Mouse (Mus musculus): ENCODE data around the gene Fam151a. TPM values are rescaled to one million over a fixed set of nuclear protein-coding genes. Genes with fewer than 3 reads are reported as not detected.
"Not testable (repeated sequence)": the region's sequence is repeated elsewhere in the genome, so short reads cannot be mapped to it uniquely, and the experiment has no call there.

Gene Fam151a
- polyA plus RNA-seq, 1 experiment from 2014 or later, result 0.23 TPM

DNA sequence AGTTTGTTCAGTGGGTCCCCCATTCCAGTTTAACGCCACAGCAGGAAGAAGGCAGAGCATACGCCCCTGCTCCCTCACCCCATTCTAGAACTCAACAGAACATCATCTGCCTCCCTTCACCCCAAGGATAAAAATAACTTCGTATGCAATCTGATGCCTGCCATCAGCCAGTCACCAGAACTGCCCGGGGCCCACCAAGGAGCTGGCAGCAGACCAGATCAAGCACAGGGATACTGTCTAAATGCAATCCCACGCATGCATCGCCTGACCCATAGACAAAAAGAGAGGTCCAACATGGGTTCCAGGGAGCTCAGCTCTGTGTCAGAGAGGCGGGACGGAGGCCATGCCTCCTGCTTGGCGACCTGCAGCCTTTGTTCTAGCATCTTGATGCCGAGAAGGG lies 49.4 kb downstream of the Fam151a start:
- H3K36me3 ChIP-seq, result no peaks in the 10 kb centered on the region
- H3K4me1 ChIP-seq, result peaks cover 73% of the 10 kb centered on the region
- H3K9me3 ChIP-seq, result no peaks in the 10 kb centered on the region
- no peak overlapping the region for H3K27ac ChIP-seq
- no peak for DNase-seq (ENCODE audit: low spot score)
- H3K4me3 ChIP-seq, result no peak overlapping the region
- 78% methylated on average over 10 of the region's 10 CpGs for WGBS
- H3K27me3 ChIP-seq (ENCODE audit: insufficient read depth, poor library complexity, severe bottlenecking), result no peaks in the 10 kb centered on the region

DNA sequence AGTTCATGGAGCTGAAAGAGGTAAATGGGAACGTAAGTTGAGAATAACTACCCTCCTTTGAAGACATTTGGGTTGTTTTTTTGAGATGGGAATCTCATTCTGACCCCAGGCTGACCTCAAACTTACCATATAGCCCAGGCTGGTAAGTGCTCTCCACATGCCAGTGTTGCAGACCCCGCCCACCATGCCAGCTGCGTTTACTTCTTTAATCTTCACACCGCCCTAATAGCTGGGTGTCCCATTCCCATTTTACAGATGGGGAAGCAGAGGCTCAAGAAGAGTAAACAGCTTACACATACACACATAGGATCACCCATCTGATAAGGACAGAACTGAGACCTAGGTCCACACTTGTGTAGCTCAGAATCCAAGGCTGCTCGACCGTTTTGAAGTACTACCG lies 51.1 kb downstream of the Fam151a start:
- Histone ChIP-seq H3K4me1 (peaks cover 72% of the 10 kb centered on the region), H3K27ac (0 out of 2 replicates have a peak overlapping the region, but pooled peaks have one; percentile 88)
- 84% methylated on average over 7 of the region's 7 CpGs for WGBS

DNA sequence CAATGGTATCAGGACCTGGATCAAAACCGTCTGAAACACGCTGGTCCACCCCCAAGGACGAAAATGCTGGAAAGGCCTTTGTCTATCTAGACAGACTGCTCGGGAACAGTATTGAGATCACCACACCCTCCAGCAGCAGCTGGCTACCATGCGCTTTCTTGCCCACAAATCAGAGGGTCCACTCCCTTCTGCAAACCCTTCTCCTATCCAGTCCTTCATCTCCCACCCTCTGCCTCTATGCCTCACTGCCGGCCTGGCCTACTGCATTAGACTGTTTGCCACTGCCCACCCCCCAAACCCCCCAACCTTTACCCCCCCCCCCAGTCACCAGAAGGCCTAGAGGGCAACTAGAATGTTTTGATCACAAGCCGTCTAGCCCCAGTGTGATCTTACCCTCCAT lies 51.7 kb downstream of the Fam151a start:
- 57% methylated on average over 7 of the region's 7 CpGs for WGBS
- H3K4me3 ChIP-seq, result no peak overlapping the region
- peaks cover 68% of the 10 kb centered on the region for H3K4me1 ChIP-seq
- H3K27ac ChIP-seq, result peak overlapping the region; percentile 88
- H3K9me3 ChIP-seq, result no peaks in the 10 kb centered on the region
- no peaks in the 10 kb centered on the region for H3K36me3 ChIP-seq
- no peak for DNase-seq (ENCODE audit: low spot score)
- no peaks in the 10 kb centered on the region for H3K27me3 ChIP-seq (ENCODE audit: insufficient read depth, poor library complexity, severe bottlenecking)

More for the DNA sequence above, 51.1 kb downstream of the Fam151a start:
- Histone ChIP-seq H3K36me3 (no peaks in the 10 kb centered on the region), H3K27me3 (ENCODE audit: insufficient read depth, poor library complexity, severe bottlenecking) (no peaks in the 10 kb centered on the region), H3K4me3 (no peak overlapping the region), H3K9me3 (no peaks in the 10 kb centered on the region)
- no peak for DNase-seq (ENCODE audit: low spot score)

DNA sequence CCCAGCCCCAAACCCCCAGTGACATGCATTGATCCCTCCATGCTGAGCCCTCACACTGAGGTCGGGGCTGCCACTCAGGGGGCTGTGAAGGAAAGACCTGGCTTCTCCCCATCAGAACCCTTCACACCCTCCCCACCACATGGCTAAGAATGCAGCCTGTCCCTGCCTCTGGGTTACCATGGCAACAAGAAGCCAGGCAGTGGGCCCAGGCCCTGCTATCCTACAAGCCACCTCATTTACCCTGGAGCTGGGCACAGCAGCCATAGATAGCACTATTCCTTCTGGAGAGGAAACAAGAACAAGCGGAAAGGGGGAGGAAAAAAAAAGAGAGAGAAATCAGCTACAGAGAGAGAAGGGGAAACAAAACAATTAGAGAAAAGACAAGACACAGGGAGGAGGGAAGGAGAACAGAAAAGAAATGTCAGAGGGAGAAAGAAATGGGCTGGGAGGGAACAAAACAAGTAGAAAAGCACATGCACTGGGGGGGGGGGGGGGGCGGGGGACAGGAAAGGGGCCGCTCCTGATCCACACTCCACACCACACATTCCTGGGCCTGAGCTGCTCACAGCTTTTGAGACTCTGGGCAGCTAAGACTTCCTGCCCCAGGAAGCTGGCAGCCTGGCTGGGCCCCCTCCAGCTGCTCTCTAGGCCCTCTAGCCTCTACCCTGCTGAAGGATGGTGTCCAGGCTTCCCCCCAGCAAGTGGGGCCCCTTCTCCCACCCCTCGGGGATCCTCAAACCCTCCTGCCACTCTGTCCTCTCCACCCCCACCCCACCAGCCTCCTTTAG lies 52.3 kb downstream of the Fam151a start:
- no peaks in the 10 kb centered on the region for H3K9me3 ChIP-seq
- H3K36me3 ChIP-seq, result no peaks in the 10 kb centered on the region
- no peak for DNase-seq (ENCODE audit: low spot score)
- no peak overlapping the region; the same call in 1 of the 2 replicates for H3K4me3 ChIP-seq
- WGBS, result 16% methylated on average over 5 of the region's 5 CpGs
- H3K27me3 ChIP-seq (ENCODE audit: insufficient read depth, poor library complexity, severe bottlenecking), result no peaks in the 10 kb centered on the region
- peak overlapping the region; percentile 88 for H3K27ac ChIP-seq
- peaks cover 69% of the 10 kb centered on the region for H3K4me1 ChIP-seq

DNA sequence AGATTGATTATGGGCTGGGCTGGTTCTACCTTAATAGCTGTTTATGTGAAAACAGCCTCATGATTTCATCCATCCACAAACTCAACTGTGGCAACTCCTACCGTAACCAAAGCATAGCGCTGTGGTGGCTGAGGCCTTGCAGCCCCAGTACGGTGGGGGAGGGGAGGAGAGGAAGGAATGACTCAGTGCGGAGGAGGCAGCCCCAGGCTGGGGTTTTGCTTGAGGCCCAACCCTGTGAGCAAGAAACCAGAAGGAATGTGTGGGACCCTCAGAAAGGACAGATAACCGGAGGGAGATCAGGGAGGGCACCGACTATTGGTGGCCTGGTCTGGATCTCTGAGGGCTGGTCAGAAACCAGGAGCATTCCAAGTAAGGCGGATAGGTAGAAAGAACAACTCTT lies 54.1 kb downstream of the Fam151a start:
- peaks cover 70% of the 10 kb centered on the region for H3K4me1 ChIP-seq
- 21% methylated on average over 7 of the region's 7 CpGs for WGBS
- peak overlapping the region; percentile 88 for H3K27ac ChIP-seq

DNA sequence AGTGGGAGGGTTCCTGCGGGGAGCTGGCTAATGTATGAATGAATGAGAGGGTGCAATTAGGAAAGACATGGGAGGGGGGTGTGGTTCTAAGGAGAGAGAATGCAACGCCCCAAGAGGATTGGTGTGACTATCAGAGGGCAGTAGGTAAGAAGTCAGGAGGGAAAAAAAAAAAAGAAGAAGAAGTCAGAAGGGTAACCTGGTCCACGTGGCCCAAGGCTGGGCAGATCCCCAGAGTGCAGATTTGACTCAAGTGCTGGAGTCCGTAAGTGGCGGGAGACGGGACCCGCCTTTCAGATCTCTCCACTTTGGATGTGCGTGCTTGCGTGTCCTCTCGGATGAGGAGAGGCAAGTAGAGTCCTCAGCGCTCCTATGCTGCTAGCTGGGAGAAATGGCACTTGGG lies 54.9 kb downstream of the Fam151a start:
- H3K4me1 ChIP-seq, result peaks cover 62% of the 10 kb centered on the region
- H3K27ac ChIP-seq, result peak overlapping the region; percentile 88
- no peaks in the 10 kb centered on the region for H3K36me3 ChIP-seq
- 82% methylated on average over 11 of the region's 11 CpGs for WGBS
- no peaks in the 10 kb centered on the region for H3K27me3 ChIP-seq (ENCODE audit: insufficient read depth, poor library complexity, severe bottlenecking)
- no peak overlapping the region for H3K4me3 ChIP-seq
- DNase-seq (ENCODE audit: low spot score), result no peak
- H3K9me3 ChIP-seq, result no peaks in the 10 kb centered on the region

More for the DNA sequence above, 54.1 kb downstream of the Fam151a start:
- H3K9me3 ChIP-seq, result no peaks in the 10 kb centered on the region
- H3K27me3 ChIP-seq (ENCODE audit: insufficient read depth, poor library complexity, severe bottlenecking), result no peaks in the 10 kb centered on the region
- peak; percentile 87 for DNase-seq (ENCODE audit: low spot score)
- no peak overlapping the region for H3K4me3 ChIP-seq
- H3K36me3 ChIP-seq, result no peaks in the 10 kb centered on the region

DNA sequence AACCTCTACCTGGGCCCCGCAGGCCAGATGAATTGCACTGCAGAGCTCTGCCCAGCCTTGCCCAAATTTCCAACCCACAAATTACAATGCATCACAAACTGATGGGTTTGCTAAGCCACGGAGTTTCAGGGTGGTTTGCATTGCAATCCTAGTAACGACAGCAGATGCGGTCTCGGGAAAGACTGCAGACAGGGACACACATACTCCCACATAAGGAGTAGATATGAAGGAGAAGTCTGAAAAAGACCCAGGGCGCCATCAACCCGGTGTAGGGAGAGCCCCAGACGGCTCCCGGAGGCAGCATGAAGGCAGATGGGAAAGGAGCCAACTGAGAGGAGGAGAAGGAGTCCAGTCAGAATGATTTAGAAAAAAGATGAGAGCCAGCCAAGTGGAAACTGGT lies 56.0 kb downstream of the Fam151a start:
- Histone ChIP-seq H3K27ac (peak overlapping the region; percentile 33; the same call in 1 of the 2 replicates), H3K36me3 (no peaks in the 10 kb centered on the region), H3K9me3 (no peaks in the 10 kb centered on the region), H3K4me1 (peaks cover 57% of the 10 kb centered on the region), H3K4me3 (no peak overlapping the region), H3K27me3 (ENCODE audit: insufficient read depth, poor library complexity, severe bottlenecking) (no peaks in the 10 kb centered on the region)
- 70% methylated on average over 9 of the region's 9 CpGs for WGBS
- no peak for DNase-seq (ENCODE audit: low spot score)

DNA sequence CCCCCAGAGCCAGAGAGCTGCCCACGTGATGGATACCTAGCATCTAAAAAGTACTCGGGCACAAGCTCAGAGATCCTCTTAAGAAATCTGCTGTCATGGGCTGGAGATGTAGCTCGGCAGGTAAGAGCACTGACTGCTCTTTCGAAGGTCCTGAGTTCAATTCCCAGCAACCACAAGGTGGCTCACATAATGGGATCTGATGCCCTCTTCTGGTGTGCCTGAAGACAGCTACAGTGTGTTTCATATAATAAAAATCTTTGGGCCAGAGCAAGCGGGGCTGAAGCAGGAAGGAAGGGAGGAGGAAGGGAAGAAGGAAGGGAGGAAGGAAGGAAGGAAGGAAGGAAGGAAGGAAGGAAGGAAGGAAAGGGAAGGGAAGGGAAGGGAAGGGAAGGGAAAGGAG lies 56.5 kb downstream of the Fam151a start:
- WGBS, result 84% methylated on average over 5 of the region's 5 CpGs
- H3K4me3 ChIP-seq; H3K27ac ChIP-seq; H3K9me3 ChIP-seq; DNase-seq (ENCODE audit: low spot score); H3K27me3 ChIP-seq (ENCODE audit: insufficient read depth, poor library complexity, severe bottlenecking); H3K36me3 ChIP-seq: not testable (repeated sequence)
- peaks cover 54% of the 10 kb centered on the region for H3K4me1 ChIP-seq

DNA sequence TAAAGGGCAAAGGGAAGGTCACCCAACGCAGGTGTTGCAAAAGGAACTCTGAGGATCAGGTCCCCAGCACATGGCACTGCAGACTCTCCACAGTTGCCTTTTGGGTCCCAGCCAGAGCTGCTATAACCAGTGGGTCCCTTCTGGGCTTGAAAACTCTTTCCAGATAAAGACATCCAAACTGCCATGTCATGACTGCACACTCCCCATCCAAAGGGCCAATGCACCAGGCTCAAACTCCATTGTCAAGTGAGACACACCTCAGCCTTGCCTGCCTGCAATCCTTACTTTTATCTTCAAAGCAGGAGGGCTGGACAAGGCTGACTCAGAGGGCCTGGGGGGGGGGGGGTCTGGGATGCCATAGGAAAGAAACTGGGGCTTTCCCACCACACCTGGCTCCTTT lies 57.2 kb downstream of the Fam151a start:
- H3K36me3 ChIP-seq, result no peaks in the 10 kb centered on the region
- no peaks in the 10 kb centered on the region for H3K9me3 ChIP-seq
- H3K4me3 ChIP-seq, result no peak overlapping the region
- H3K4me1 ChIP-seq, result peaks cover 47% of the 10 kb centered on the region
- H3K27me3 ChIP-seq (ENCODE audit: insufficient read depth, poor library complexity, severe bottlenecking), result no peaks in the 10 kb centered on the region
- H3K27ac ChIP-seq, result peak overlapping the region; percentile 11; the same call in 1 of the 2 replicates
- no peak for DNase-seq (ENCODE audit: low spot score)
- WGBS, result 83% methylated on average over 1 of the region's 1 CpGs

DNA sequence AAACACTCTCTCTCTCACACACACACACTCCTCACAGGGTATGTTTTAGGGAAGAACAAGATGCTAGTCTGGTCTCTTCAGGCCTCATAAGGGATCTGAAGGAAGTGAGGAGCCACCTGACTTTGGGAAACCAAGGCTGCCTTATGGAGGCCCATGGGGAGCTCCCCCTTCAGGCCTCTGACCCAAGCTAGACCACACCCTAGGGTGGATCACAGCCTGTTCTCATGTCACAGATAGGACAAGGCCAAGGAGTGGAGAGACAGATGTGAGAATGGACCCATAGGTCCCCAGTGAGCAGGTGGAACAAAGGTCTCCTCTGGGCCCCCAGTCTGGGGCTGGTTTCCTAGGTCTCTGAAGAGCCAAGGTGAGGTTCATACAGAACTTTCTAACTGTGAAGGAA lies 58.6 kb downstream of the Fam151a start:
- Histone ChIP-seq H3K36me3 (no peaks in the 10 kb centered on the region), H3K4me3 (no peak overlapping the region), H3K4me1 (peaks cover 34% of the 10 kb centered on the region), H3K27ac (peak overlapping the region; percentile 48; the same call in 1 of the 2 replicates), H3K9me3 (no peaks in the 10 kb centered on the region), H3K27me3 (ENCODE audit: insufficient read depth, poor library complexity, severe bottlenecking) (no peaks in the 10 kb centered on the region)
- peak; percentile 87 for DNase-seq (ENCODE audit: low spot score)

DNA sequence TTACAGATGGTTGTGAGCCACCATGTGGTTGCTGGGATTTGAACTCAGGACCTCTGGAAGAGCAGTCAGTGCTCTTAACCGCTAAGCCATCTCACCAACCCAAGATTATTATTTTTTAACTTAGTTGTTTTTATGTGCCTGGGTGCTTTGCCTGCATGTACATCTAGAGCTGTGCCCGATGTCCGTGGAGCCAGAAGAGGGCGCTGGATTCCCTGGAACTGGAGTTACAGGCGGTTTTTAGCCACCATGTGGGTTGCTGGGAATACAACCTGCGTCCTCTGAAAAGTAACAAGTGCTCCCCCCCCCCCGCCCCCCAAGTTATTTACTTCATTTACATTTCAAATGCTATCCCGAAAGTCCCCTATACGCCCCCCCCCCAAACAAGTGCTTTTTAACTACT lies 60.1 kb downstream of the Fam151a start:
- WGBS, result 89% methylated on average over 9 of the region's 9 CpGs
- H3K27me3 ChIP-seq (ENCODE audit: insufficient read depth, poor library complexity, severe bottlenecking); H3K4me3 ChIP-seq; H3K9me3 ChIP-seq; H3K27ac ChIP-seq; DNase-seq (ENCODE audit: low spot score); H3K36me3 ChIP-seq: not testable (repeated sequence)
- H3K4me1 ChIP-seq, result peaks cover 23% of the 10 kb centered on the region

DNA sequence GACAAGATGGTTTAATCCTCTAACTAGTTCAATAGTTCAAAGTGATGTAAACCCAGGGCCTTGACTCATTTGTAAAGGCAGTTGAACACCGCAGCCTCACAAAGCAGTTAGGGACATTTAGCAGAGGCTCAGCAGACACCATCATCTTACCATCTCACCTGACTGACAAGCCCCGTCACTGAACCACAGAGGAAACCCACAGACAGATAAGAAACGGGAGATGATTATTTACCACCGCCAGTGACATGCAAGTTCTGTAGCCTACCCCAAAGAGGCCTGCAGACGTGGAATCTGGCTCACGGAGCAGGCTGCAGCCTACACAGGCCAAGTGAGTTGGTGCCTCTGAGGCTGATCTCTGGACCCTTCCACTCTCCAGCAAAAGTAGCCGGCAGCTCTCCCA lies 60.6 kb downstream of the Fam151a start:
- 79% methylated on average over 7 of the region's 7 CpGs for WGBS
- H3K27me3 ChIP-seq (ENCODE audit: insufficient read depth, poor library complexity, severe bottlenecking), result no peaks in the 10 kb centered on the region
- H3K4me3 ChIP-seq, result no peak overlapping the region
- H3K9me3 ChIP-seq, result no peaks in the 10 kb centered on the region
- no peaks in the 10 kb centered on the region for H3K36me3 ChIP-seq
- H3K27ac ChIP-seq, result peak overlapping the region; percentile 67
- DNase-seq (ENCODE audit: low spot score), result no peak
- H3K4me1 ChIP-seq, result peaks cover 25% of the 10 kb centered on the region

DNA sequence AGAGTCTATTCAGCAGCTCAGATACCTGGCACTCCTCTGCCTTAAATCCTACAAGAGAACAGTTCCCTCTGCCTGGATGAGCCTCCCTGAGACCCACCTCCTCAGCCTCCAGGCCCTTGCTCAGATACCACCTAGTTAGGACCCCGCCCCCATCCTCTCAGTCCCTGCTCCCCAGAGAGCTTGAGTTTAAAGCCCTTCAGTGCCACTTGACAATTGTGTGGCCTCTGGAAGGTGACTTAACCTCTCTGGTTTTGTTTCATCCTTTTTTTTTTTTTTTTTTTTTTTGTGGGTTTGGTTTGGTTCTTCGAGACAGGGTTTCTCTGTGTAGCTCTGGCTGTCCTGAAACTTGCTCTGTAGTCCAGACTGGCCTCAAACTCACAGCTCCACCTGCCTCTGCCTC lies 61.6 kb downstream of the Fam151a start:
- Histone ChIP-seq H3K4me3 (no peak overlapping the region), H3K27me3 (ENCODE audit: insufficient read depth, poor library complexity, severe bottlenecking) (no peaks in the 10 kb centered on the region), H3K36me3 (no peaks in the 10 kb centered on the region), H3K9me3 (no peaks in the 10 kb centered on the region), H3K27ac (no peak overlapping the region), H3K4me1 (peaks cover 29% of the 10 kb centered on the region)
- 91% methylated on average over 2 of the region's 2 CpGs for WGBS
- no peak for DNase-seq (ENCODE audit: low spot score)

Measured in heart, embryonic 10.5 days (tissue).